Mouse (Mus musculus) forebrain, embryonic 16.5 days (tissue): ENCODE measurements around the gene Prkce. TPM values are rescaled to one million over a fixed set of nuclear protein-coding genes. Genes with fewer than 3 reads are reported as not detected.

Experiments used
- ATAC-seq: fragments of 200-750 bp; cut with Nextera tagmentation; 2 replicates; pipeline ENCODE4 v1.8.0; 2017; ENCODE audit warnings: mild to moderate bottlenecking, moderate library complexity
- H3K27ac ChIP-seq: fragments of 300-500 bp; sonication (generic); 2 replicates; pipeline ENCODE4 v1.5.1; 2014; ENCODE audit warnings: low read length, control low read depth
- H3K27me3 ChIP-seq: fragments of 300-500 bp; sonication (generic); replicated peaks from 2 replicates; pipeline ENCODE4 v1.6.1; 2014; ENCODE audit warnings: low read length; ENCODE audit not compliant: control insufficient read depth, insufficient read depth
- H3K36me3 ChIP-seq: fragments of 300-500 bp; sonication (generic); 2 replicates; pipeline ENCODE4 v1.6.1; 2014; ENCODE audit not compliant: control insufficient read depth, insufficient read depth
- H3K4me1 ChIP-seq: fragments of 300-500 bp; sonication (generic); replicated peaks from 2 replicates; pipeline ENCODE4 v1.6.1; 2014; ENCODE audit warnings: low read length; ENCODE audit not compliant: control insufficient read depth, insufficient read depth
- H3K4me2 ChIP-seq: fragments of 300-500 bp; sonication (generic); 2 replicates; pipeline ENCODE4 v1.6.1; 2014; ENCODE audit warnings: mild to moderate bottlenecking, low read length, control low read depth
- H3K4me3 ChIP-seq: fragments of 300-500 bp; sonication (generic); replicated peaks from 2 replicates; pipeline ENCODE4 v1.5.1; 2014; ENCODE audit warnings: mild to moderate bottlenecking, low read length, control low read depth
- H3K9ac ChIP-seq: fragments of 300-500 bp; sonication (generic); replicated peaks from 2 replicates; pipeline ENCODE4 v1.6.1; 2014; ENCODE audit warnings: low read depth, low read length, control low read depth
- H3K9me3 ChIP-seq: fragments of 300-500 bp; sonication (generic); 2 replicates; pipeline ENCODE4 v1.6.1; 2016; ENCODE audit warnings: low read length; ENCODE audit not compliant: control insufficient read depth
- WGBS: fragments of 180-500 bp; shearing (Covaris S2); extraction: QIAGEN DNeasy Blood & Tissue Kit; methylation state at CpG from one replicate; pipeline ENCODE4 v1.1.7; 2014; 5-methylcytosine and 5-hydroxymethylcytosine counted together
- polyA plus RNA-seq: library from polyadenylated mRNA; unstranded; fragments of >200 nt; fragmentation: Nextera tagmentation; extraction: Ambion mirVana; gene quantifications from 2 replicates; pipeline ENCODE4 v1.2.1, GENCODE M21; 2015

The Prkce gene
- polyA plus RNA-seq, 1 experiment from 2014 or later = 42.9 TPM

DNA sequence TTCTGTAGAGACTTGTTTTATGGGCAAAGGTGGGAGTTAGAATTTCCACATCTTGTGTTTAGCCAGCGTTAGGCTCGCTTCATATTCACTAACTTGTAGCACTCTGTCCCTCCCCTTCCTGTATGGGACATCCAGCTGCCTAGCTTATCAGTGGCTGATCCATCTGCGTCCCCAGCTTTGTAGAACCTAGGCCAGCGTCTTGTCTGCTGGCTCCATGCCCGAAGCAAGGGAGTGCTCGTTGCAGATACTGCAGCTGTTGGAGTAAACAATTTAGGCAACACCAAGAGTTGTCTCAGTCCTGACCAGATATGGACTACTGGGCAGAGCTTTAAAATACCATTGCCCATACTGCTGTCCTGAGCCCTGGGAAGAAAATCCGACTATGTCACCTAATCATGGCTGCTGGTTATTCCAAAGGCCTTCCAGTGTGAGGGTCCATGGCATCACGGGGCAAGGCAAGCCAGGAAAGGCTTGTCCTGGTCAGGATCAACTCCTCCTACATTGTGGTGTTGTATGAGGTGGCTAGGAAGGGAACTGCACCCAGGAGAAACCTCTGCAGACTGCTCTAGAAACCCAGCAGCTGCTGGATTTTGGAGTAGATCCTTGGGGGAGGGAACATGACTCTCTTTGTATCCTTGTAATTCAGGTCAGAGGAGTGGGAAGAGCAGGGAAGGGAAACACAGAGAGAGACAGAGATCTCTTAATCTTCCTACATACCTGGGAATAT lies 146.0 kb downstream of the Prkce start:
- Histone ChIP-seq H3K36me3 (no peaks in the 10 kb centered on the region), H3K9ac (no peak overlapping the region), H3K4me3 (no peak overlapping the region), H3K4me2 (no peak overlapping the region), H3K4me1 (peaks cover 7% of the 10 kb centered on the region), H3K27me3 (no peaks in the 10 kb centered on the region), H3K27ac (no peak overlapping the region), H3K9me3 (no peaks in the 10 kb centered on the region)
- 75% methylated on average over 8 of the region's 8 CpGs for WGBS
- no peak for ATAC-seq

DNA sequence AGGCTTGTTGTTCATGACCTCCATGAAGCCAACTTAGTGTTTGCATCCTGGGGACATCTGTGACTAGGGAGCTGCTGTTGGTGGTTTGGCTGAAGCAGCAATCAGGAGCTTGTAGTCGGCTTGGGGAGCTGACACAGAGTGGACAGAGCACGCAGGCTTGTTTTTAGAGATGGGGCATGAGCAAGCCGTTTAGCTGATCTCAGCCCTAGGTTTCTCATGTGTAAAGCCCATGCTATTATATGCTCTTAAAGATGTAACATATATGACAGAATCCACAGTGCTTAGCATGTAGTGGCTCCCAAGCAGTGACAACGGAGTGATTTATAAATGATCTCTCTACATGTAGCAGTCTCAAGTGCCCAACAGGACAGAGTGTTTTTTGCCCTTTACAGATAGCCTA lies 148.3 kb downstream of the Prkce start:
- H3K4me2 ChIP-seq = no peak overlapping the region
- ATAC-seq = no peak
- no peak overlapping the region for H3K27ac ChIP-seq
- H3K4me3 ChIP-seq = no peak overlapping the region
- 92% methylated on average over 4 of the region's 4 CpGs for WGBS
- no peaks in the 10 kb centered on the region for H3K9me3 ChIP-seq
- no peak overlapping the region for H3K9ac ChIP-seq
- peaks cover 7% of the 10 kb centered on the region for H3K4me1 ChIP-seq
- H3K36me3 ChIP-seq = no peaks in the 10 kb centered on the region
- no peaks in the 10 kb centered on the region for H3K27me3 ChIP-seq

DNA sequence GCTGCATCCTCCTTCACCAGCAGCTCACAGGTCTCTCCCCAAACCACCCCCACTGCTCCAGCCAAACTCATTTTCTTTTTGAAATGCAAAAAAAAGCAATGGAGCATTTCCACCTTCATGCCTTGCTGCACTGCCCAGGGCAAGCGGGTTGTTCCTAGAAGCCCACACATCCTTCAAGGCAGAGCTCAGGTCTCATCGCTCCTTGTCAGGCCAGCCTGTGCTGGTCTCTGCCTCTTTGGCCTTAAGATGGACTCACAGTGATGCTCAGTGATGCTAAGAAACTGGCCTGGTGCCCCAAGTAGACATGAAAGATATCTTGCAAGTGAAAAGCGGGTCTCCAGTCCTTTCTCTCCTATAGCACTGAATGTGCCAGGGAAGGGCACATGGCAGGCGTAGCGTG lies 149.2 kb downstream of the Prkce start:
- WGBS = 94% methylated on average over 5 of the region's 5 CpGs
- no peak overlapping the region for H3K27ac ChIP-seq
- H3K9me3 ChIP-seq = no peaks in the 10 kb centered on the region
- ATAC-seq = no peak
- H3K4me2 ChIP-seq = no peak overlapping the region
- H3K36me3 ChIP-seq = no peaks in the 10 kb centered on the region
- no peaks in the 10 kb centered on the region for H3K27me3 ChIP-seq
- no peak overlapping the region for H3K4me3 ChIP-seq
- H3K9ac ChIP-seq = no peak overlapping the region
- H3K4me1 ChIP-seq = no peaks in the 10 kb centered on the region; the same call in 1 of the 2 replicates

DNA sequence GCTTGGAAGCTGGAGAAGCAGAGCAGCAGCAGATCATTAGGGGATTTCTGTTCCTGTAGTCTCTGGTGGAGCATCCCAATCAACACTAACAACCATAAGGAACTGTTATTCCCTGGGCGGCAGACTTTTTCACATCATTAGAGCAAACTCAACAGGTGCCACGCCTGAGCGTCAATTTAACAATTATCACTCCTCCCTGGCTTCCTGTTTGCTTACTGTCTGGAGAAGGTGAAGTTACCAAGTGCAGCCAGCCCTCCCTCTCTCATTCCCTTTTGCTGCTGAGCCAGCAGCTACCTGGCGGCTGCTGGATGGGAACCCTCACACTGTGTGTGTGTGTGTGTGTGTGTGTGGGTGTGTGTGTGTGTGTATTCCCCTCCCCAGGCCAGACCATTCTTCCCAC lies 149.6 kb downstream of the Prkce start:
- H3K4me2 ChIP-seq = no peak overlapping the region
- no peak overlapping the region for H3K4me3 ChIP-seq
- H3K27ac ChIP-seq = no peak overlapping the region
- no peak overlapping the region for H3K9ac ChIP-seq
- H3K27me3 ChIP-seq = no peaks in the 10 kb centered on the region
- WGBS = 83% methylated on average over 4 of the region's 4 CpGs
- no peak for ATAC-seq
- no peaks in the 10 kb centered on the region for H3K4me1 ChIP-seq
- H3K36me3 ChIP-seq = no peaks in the 10 kb centered on the region
- H3K9me3 ChIP-seq = no peaks in the 10 kb centered on the region

DNA sequence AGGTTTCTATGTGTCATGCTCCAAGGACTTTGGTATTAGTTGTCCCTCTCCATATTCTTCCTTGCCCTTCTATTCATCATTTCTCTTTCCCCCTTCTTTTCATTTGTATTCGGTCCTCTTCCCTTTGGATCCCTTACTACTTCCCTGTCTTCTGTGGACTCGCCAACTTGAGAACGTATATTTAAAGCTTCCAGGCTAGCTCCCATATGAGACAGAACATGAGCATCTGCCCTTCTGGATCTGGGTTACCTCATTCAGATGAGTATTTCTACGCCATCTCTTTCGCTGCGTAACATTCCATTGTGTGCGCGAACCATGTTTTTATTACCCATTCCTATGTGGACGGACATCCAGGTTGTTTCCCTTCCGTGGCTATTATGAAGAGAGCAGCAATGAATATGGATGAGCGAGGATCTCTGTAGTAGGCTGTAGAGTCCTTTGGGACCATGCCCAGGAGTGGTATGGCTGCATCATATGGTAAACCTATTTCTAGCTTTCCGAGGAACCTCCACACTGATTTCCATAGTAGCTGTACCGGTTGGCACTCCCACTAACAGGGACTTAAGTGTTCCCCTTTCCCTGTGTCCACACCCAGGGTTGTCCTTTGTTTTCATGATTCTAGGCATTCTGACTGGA lies 152.5 kb downstream of the Prkce start:
- Histone ChIP-seq H3K9me3 (no peaks in the 10 kb centered on the region), H3K36me3 (no peaks in the 10 kb centered on the region), H3K4me1 (no peaks in the 10 kb centered on the region), H3K27me3 (no peaks in the 10 kb centered on the region), H3K4me3 (no peak overlapping the region), H3K9ac (no peak overlapping the region), H3K4me2 (no peak overlapping the region), H3K27ac (no peak overlapping the region)
- no peak for ATAC-seq
- WGBS = 83% methylated on average over 13 of the region's 13 CpGs

DNA sequence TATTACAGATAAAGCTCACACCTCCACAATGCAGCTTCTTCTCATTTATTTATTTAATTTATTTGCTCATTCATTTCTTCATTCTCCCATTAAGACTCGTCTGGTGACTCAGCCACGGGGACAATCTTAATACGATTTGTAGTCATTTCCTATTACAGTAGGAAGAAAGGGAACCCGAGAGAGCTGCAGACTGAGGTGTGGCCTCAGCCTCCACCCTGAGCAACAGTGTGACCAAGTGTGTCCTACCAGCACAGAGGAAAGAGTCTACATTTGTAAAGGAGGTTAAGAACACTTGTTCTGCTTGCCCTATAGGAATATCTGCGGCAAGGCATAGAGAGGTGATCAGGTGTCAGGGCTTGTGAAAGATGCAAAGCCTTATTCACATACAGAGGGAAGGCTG lies 155.3 kb downstream of the Prkce start:
- no peaks in the 10 kb centered on the region for H3K4me1 ChIP-seq
- H3K9ac ChIP-seq = no peak overlapping the region
- WGBS = 85% methylated on average over 5 of the region's 5 CpGs
- ATAC-seq = no peak
- no peak overlapping the region for H3K4me2 ChIP-seq
- no peaks in the 10 kb centered on the region for H3K9me3 ChIP-seq
- H3K27me3 ChIP-seq = no peaks in the 10 kb centered on the region
- no peak overlapping the region for H3K27ac ChIP-seq
- no peak overlapping the region for H3K4me3 ChIP-seq
- H3K36me3 ChIP-seq = no peaks in the 10 kb centered on the region

DNA sequence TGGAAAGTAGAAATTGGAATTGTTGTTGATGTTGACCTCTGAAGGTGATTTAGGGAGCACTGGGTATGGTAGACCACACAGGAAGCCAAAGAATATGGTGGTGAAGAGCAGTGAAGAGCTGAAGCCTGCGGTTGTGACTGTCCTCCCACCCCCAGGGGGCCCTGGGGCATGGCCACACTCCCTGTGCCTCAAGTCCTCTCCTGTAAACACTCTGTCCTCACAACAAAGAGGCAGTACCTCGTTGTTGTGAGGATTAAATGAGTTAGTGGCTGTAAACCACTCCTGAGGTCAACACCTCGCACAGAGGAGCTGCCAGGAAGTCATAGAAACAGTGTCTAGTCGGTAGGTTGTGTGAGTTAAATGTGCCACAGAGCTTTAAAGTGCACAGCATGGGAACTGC lies 155.7 kb downstream of the Prkce start:
- Histone ChIP-seq H3K9ac (no peak overlapping the region), H3K27me3 (no peaks in the 10 kb centered on the region), H3K27ac (no peak overlapping the region), H3K4me1 (no peaks in the 10 kb centered on the region), H3K4me3 (no peak overlapping the region), H3K4me2 (no peak overlapping the region), H3K36me3 (no peaks in the 10 kb centered on the region), H3K9me3 (no peaks in the 10 kb centered on the region)
- whole genome bisulfite sequencing = 57% methylated on average over 4 of the region's 4 CpGs
- no peak for ATAC-seq

DNA sequence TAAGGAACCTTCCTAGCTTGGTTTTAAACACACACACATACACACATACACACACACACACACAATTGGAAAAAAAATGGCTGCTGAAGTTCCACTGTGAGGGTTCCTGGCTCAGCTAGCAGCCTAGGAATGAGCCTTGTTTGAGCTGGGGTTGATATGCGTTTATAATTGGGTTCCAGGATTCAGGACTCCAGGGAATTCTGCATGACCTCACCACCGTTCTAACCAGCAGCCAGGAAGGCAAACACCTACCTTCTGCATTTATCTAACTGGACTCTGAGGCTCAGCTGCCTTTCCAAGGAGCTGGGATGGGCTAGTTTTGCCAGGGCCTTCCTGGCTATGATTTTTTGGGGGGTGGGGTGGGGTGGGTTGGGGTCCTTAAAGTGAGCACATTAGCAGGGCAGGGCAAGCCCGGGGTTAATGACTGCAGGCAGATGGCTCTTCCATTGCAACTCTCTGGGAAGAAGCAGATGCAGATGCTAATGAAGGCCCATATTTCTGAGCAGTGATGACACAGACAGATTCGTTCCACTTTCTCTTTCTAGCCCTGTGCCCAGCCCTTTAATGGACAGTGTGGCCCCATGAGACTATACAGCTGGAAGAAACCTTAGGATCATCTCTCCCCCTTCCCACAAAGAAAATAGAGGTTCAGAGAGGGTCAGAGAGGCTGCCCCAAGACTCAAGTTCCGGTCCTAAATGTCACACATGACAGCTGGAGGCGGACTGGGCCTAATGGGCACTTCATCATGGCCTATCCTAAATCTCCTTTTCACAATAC lies 156.5 kb downstream of the Prkce start:
- no peak overlapping the region for H3K4me3 ChIP-seq
- no peaks in the 10 kb centered on the region for H3K27me3 ChIP-seq
- 80% methylated on average over 6 of the region's 6 CpGs for WGBS
- no peaks in the 10 kb centered on the region for H3K36me3 ChIP-seq
- H3K27ac ChIP-seq = no peak overlapping the region
- H3K9ac ChIP-seq = no peak overlapping the region
- H3K9me3 ChIP-seq = no peaks in the 10 kb centered on the region
- H3K4me1 ChIP-seq = peaks cover under 1% of the 10 kb centered on the region
- no peak overlapping the region for H3K4me2 ChIP-seq
- ATAC-seq = no peak

DNA sequence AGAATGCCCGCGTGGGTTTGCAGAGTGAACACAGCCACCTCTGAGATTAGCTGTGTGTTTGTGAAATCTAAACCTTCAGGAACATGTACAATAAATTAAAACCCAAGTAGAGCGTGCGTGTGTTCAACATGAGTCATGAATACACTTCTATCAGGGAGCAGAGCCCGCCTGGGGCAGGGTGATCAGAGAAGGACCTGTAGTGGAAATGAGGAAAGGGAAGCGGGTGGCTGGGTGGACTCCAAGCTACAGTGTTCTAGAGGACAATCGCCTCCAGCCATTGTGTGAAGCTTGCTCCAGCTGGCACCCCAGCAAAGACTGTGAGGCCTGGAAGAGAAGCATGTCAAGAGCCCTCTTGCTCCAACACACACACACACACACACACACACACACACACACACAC lies 157.2 kb downstream of the Prkce start:
- H3K36me3 ChIP-seq = no peaks in the 10 kb centered on the region
- peaks cover 7% of the 10 kb centered on the region for H3K4me1 ChIP-seq
- 86% methylated on average over 7 of the region's 7 CpGs for WGBS
- no peak overlapping the region for H3K27ac ChIP-seq
- no peaks in the 10 kb centered on the region for H3K9me3 ChIP-seq
- ATAC-seq = no peak
- H3K9ac ChIP-seq = no peak overlapping the region
- no peak overlapping the region for H3K4me2 ChIP-seq
- H3K4me3 ChIP-seq = no peak overlapping the region
- H3K27me3 ChIP-seq = no peaks in the 10 kb centered on the region
